Mouse (Mus musculus): ENCODE results near the gene Spdef. TPM values are rescaled to one million over a fixed set of nuclear protein-coding genes. Genes with fewer than 3 reads are reported as not detected.

Gene Spdef
- not detected for polyA plus RNA-seq (2017; shearing (Covaris generic))

GRCm38 (mm10) chr17:27728770-27729169, at the start of gene Spdef:
Gene Spdef (minus strand): TSS chr17:27728955.

Other genes starting within 250 kb of the Spdef start
- not detected for gene Grm4, start 207.6 kb downstream of the Spdef start, polyA plus RNA-seq (2017; shearing (Covaris generic))
- gene Hmga1, start 172.5 kb downstream of the Spdef start, polyA plus RNA-seq (2017; shearing (Covaris generic)): 46.6 TPM
- gene AI413582, start 163.2 kb downstream of the Spdef start, polyA plus RNA-seq (2017; shearing (Covaris generic)): 67.6 TPM
- gene Nudt3, start 105.5 kb downstream of the Spdef start, polyA plus RNA-seq (2017; shearing (Covaris generic)): 78.3 TPM
- not detected for gene RPS10-NUDT3, start 93.7 kb downstream of the Spdef start, polyA plus RNA-seq (2017; shearing (Covaris generic))
- 1,396 TPM for gene Rps10, start 92.3 kb downstream of the Spdef start, polyA plus RNA-seq (2017; shearing (Covaris generic))
- gene Pacsin1, start 73.4 kb downstream of the Spdef start, polyA plus RNA-seq (2017; shearing (Covaris generic)): 56.2 TPM
- gene D17Wsu92e, start 91.7 kb upstream of the Spdef start, polyA plus RNA-seq (2017; shearing (Covaris generic)): 34.7 TPM
- gene Snrpc, start 109.2 kb upstream of the Spdef start, polyA plus RNA-seq (2017; shearing (Covaris generic)): 123 TPM
- 0.88 TPM for gene Uhrf1bp1, start 127.5 kb upstream of the Spdef start, polyA plus RNA-seq (2017; shearing (Covaris generic))
- gene Anks1, start 180.4 kb upstream of the Spdef start, polyA plus RNA-seq (2017; shearing (Covaris generic)): 18.3 TPM
- gene Taf11, start 180.9 kb upstream of the Spdef start, polyA plus RNA-seq (2017; shearing (Covaris generic)): 20.6 TPM